Comparison of ENCODE assay signal across 9 mouse cellular contexts in the genomic region with DNA sequence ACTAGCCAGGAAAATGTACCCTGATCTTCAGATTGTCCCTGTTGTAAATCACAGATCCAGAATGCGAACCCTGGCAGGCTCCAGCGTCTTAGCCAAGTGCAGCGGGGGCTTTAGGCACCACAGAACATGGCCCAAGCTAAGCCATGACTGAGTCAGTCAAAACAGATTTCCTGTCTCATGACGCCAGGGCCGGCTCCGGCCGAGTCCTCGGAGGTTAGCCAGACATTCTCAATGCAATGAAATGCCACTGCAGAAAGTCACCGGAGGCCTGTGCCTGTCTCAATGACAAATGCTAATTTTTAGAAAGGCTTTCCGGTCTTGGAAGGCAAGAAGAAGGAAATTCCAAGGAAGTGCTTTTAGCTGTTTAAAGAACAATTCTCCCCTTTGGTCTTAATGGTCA.
DNase-seq lines count a peak whose midpoint lies in the region; ATAC-seq and TF ChIP-seq lines count a peak whose summit lies in the region.
"Had no signal": no experiment of that assay in that cellular context is flagged by ENCODE, and none has a peak within 500 bp of the region (broad histone marks: within the 10 kb centered on the region; RNA-seq: fewer than 3 reads in every experiment).

No protein-coding gene starts in this region.

- H3K9ac ChIP-seq in lung, postnatal 0 days (replicated peaks; ENCODE audit: low read depth) = no peak overlapping the region
- H3K9ac ChIP-seq in forebrain, embryonic 16.5 days (replicated peaks; ENCODE audit: low read depth, low read length) = no peak overlapping the region
- H3K9ac ChIP-seq: embryonic facial prominence, embryonic 15.5 days had no signal

- no peaks in the 10 kb centered on the region for H3K36me3 ChIP-seq in lung, postnatal 0 days (ENCODE audit: insufficient read depth, low read length)
- no peaks in the 10 kb centered on the region for H3K36me3 ChIP-seq in forebrain, embryonic 16.5 days (ENCODE audit: control insufficient read depth, insufficient read depth)
- H3K36me3 ChIP-seq: embryonic facial prominence, embryonic 15.5 days had no signal

- no peak for TF ChIP-seq EP300 in lung, postnatal 0 days (IDR thresholded peaks at IDR 0.05)

- ATAC-seq in lung, postnatal 0 days = peak; percentile 42; the same call in 1 of the 2 replicates
- ATAC-seq in forebrain, embryonic 16.5 days = no peak

- 36% methylated on average over 10 of the region's 10 CpGs for WGBS in lung, postnatal 0 days
- WGBS in forebrain, embryonic 16.5 days = 91% methylated on average over 10 of the region's 10 CpGs

- intact Hi-C loops in heart, postnatal 14 days (cut with DNase I) = no loop called here

- H3K9me3 ChIP-seq in lung, postnatal 0 days (ENCODE audit: low read length) = no peaks in the 10 kb centered on the region
- no peaks in the 10 kb centered on the region for H3K9me3 ChIP-seq in forebrain, embryonic 16.5 days (ENCODE audit: control insufficient read depth, low read length)
- H3K9me3 ChIP-seq: embryonic facial prominence, embryonic 15.5 days had no signal

- no peak for TF ChIP-seq CTCF in lung, postnatal 0 days (IDR thresholded peaks at IDR 0.05)
- TF ChIP-seq CTCF in layer of hippocampus, adult 2 months (conservative IDR thresholded peaks at IDR 0.05) = no peak

- peak; percentile 40 for DNase-seq in R1 (ENCODE audit: low read depth, low spot score)
- DNase-seq in adrenal gland, postnatal 25 days = peak; percentile 57
- peak; percentile 22 to 35 for DNase-seq in heart, postnatal 14 days
- peak; percentile 71 for DNase-seq in lung, postnatal 0 days (ENCODE audit: low spot score)
- DNase-seq in urinary bladder, postnatal 36 days (ENCODE audit: low spot score in 2 of 2) = no peak
- no peak for DNase-seq in layer of hippocampus, adult 2 months (ENCODE audit: low spot score in 2 of 2)

- H3K4me2 ChIP-seq in lung, postnatal 0 days (replicated peaks; ENCODE audit: low read depth, low read length) = no peak overlapping the region
- no peak overlapping the region for H3K4me2 ChIP-seq in forebrain, embryonic 16.5 days (ENCODE audit: low read length)
- H3K4me2 ChIP-seq: embryonic facial prominence, embryonic 15.5 days had no signal

- no peaks in the 10 kb centered on the region for H3K27me3 ChIP-seq in lung, postnatal 0 days (replicated peaks; ENCODE audit: insufficient read depth, low read length)
- H3K27me3 ChIP-seq in forebrain, embryonic 16.5 days (replicated peaks; ENCODE audit: control insufficient read depth, insufficient read depth, low read length) = no peaks in the 10 kb centered on the region
- H3K27me3 ChIP-seq: embryonic facial prominence, embryonic 15.5 days; megakaryocyte, embryonic 14.5 days had no signal

- 0 out of 2 replicates have a peak overlapping the region, but pooled peaks have one; percentile 6 for H3K27ac ChIP-seq in lung, postnatal 0 days (ENCODE audit: low read length)
- H3K27ac ChIP-seq in forebrain, embryonic 16.5 days (ENCODE audit: low read length) = no peak overlapping the region
- H3K27ac ChIP-seq in layer of hippocampus, adult 2 months = no peak overlapping the region
- H3K27ac ChIP-seq: embryonic facial prominence, embryonic 15.5 days had no signal

- no peak overlapping the region for H3K4me3 ChIP-seq in lung, postnatal 0 days (ENCODE audit: low read depth, low read length)
- H3K4me3 ChIP-seq in forebrain, embryonic 16.5 days (replicated peaks; ENCODE audit: low read length) = no peak overlapping the region
- H3K4me3 ChIP-seq in layer of hippocampus, adult 2 months = no peak overlapping the region
- H3K4me3 ChIP-seq: embryonic facial prominence, embryonic 15.5 days; megakaryocyte, embryonic 14.5 days had no signal

- no peaks in the 10 kb centered on the region for H3K4me1 ChIP-seq in lung, postnatal 0 days (ENCODE audit: insufficient read depth, low read depth, low read length)
- no peaks in the 10 kb centered on the region for H3K4me1 ChIP-seq in forebrain, embryonic 16.5 days (replicated peaks; ENCODE audit: control insufficient read depth, insufficient read depth, low read length)
- H3K4me1 ChIP-seq: embryonic facial prominence, embryonic 15.5 days had no signal

Comparison
In these comparisons a context has a peak if more than half of its experiments do, and no peak if none do; other contexts are left out.
1. DNase-seq: peak in R1 (single experiment), adrenal gland, postnatal 25 days (single experiment), heart, postnatal 14 days (2 of 2) and lung, postnatal 0 days (single experiment); none in urinary bladder, postnatal 36 days (0 of 2) and layer of hippocampus, adult 2 months (0 of 2).